Mouse (Mus musculus) lung, adult 2 months (tissue): ENCODE data around the gene Cacna1g.

ENCODE experiments used
- CTCF ChIP-seq: fragments of 200-500 bp; IDR thresholded peaks from 2 replicates; pipeline ENCODE4 v1.5.1; 2011; ENCODE audit warnings: mild to moderate bottlenecking, low read length, control low read depth; ENCODE audit not compliant: insufficient read depth
- POLR2A ChIP-seq: fragments of 200-500 bp; IDR thresholded peaks from 2 replicates; pipeline ENCODE4 v1.6.1; 2011; ENCODE audit warnings: low read depth, mild to moderate bottlenecking, control low read depth, low read length, borderline replicate concordance; ENCODE audit errors: extremely low read depth

GRCm38 (mm10) chr11:94472916-94473706, 887 bp downstream of the Cacna1g start:
- TF ChIP-seq CTCF = no peak
- TF ChIP-seq POLR2A = no peak
